Mouse (Mus musculus): ENCODE data around the gene Ak6.

Ak6 gene

DNA sequence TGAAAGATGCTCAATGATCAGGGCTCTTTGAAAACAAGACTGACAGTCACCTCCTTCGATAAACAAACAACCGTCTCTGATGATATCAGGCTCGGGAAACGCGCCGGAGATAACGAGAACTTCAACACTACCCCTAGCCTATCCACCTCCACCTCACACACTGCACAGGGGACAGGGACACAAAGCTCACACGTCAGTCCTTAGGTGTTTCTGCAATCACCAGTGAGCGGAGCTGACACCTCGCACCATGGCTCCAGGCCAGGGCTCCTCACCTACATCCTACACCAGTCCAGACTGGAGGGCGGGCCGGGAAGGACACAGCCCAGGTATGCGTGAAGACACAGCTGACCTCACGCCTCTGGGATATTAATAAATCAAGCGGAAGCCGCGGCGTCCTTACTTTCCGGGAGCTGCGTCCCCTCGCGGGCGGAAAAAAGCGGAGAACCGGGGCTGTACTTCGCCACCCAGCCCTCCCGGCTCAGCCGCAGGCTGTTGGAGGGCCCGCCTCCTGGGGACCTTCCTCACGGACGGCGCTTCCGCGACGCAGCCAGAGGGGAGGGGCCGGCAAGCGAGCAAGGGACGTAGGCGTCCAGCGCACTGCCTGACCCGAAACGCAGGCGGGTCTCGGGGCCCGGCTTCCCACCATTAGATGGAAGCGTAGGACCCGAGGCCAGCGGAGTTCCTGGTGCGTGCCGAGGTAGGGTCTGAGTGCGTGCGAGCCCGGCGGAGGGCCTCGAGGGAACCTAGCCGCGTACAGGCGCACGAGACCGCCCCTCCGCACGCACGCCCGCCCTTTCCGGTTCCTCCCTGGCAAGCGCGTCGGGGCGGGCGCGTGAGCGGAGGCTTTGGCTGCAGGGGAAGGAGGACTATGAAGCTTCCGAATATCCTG lies at the start of gene Ak6, which contains the start of gene Rad17:
TSS of gene Ak6 (plus strand) at position 430 of the 889 bp plus-strand sequence.
TSS of gene Rad17 (minus strand) at position 502 of the 889 bp plus-strand sequence.
- DNase-seq (ENCODE audit: extremely low read depth, low read depth, low spot score): peak; percentile 40

DNA sequence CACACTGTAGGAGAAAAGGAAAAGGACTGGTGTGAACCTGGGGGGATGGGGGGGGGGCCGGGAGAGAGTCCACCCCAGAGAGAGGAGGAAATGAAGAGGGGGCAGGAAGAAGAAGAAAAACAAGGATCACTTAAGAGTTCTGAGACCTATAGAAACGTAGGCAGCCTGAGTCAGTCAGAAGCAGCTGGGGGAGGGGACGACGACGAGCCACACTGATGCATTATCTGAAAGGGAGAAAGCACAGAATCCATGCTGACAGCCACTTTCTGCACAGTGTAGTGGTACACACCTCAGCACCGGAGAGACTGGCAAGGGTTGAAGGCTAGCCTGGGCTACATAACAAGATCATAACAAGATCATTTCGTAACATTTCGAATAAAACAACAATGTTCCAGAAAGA lies 49.7 kb upstream of the Ak6 start:
- DNase-seq (ENCODE audit: extremely low read depth, low read depth, low spot score): no peak

DNA sequence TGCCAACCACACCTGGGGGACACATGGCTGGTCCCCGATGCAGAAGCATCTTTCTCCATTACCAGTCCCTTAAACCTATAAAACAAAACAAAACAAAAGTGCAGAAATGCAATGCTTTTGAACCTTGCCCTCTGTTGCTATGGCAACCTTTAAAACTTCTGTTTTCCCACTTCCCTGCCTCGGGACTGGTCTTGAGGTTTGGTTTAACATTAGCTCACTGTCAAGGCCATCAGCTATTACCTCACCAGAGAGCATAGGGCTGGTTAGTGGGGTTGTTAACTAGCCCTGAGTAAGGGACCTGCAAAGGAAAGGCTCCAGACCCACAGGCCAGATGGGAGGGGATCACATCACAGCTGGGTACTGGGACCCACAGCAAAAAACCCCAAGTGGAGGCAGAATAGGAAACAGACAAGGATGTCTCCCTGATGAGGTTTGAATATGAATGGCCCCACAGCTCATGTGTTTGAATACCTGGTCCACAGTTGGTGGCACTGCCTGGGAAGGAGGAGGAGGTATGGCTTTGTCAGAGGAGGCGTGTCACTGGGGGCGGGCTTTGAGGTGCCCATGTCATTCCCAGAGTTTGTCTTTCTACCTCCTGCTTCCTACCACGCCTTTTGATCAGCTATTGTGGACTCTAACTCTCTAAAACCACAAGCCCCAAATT lies 48.4 kb upstream of the Ak6 start:
- DNase-seq (ENCODE audit: extremely low read depth, low read depth, low spot score): no peak

DNA sequence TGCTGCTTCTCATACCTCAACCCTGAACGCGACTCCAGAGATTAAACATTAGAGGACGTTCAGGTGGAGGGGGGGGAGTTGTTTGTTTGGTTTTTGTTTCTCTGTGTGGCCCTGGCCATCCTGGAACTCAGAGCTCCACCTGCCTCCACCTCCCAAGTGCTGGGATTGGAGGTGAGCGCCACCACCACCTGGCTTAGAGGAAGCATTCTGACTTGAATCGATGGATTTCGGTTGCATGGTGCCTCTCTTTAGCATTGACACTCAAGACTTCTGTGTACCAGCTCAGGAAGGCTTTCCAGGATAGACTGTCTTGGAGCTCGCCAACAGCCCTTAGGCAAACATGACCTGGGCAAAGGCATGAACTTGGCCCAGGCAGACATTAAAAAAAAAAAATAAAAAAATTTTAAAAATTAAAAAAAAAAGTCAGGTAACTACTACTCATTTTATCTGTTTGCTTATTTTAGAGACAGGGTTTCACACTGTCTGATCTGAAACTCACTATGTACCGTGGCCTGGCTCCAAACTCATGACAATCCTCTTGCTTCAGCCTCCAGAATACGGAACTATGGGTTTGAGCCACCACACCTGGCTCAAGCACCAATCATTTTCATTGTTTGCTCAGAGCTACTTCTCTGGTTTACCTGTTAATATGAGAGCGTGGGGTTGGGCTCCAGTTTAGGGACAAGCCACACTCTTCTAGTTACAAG lies 47.6 kb upstream of the Ak6 start:
- no peak for DNase-seq (ENCODE audit: extremely low read depth, low read depth, low spot score)

DNA sequence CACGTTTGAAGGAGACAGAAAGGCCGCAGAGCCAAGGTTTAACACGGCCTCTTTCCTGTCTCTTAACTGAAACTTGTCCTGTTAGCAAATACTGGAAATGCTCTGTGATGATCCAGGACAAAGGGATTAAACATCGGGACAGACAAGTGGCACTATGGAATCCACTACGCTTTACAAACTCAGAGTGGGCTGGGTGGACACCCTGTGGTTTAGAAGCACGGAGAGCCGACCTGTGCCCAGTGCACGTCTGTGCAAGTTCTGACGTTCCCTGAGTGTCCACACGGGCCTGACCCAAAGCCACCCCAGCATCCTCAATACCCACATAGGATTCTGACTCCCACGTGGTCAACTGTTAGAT lies 47.1 kb upstream of the Ak6 start:
- no peak for DNase-seq (ENCODE audit: extremely low read depth, low read depth, low spot score)

DNA sequence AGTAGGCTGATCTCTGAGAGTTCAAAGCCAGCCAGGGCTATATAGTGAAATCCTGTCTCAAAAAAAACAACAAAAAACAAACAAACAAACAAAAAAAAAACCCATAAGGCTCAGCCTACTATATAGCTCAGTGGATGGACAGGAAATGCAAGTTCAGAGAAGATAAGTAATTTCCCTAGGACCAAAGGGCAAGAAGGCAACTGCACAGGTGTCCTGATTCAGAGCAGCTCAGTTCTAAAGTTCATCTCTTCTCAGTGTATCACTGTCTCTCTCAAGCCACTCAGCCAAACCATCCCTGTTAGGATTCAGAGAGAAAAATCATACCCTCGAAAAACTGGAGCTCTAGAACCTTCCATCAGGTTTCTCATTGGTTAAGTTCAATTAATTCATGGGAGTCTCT lies 44.9 kb upstream of the Ak6 start:
- DNase-seq (ENCODE audit: extremely low read depth, low read depth, low spot score): no peak

DNA sequence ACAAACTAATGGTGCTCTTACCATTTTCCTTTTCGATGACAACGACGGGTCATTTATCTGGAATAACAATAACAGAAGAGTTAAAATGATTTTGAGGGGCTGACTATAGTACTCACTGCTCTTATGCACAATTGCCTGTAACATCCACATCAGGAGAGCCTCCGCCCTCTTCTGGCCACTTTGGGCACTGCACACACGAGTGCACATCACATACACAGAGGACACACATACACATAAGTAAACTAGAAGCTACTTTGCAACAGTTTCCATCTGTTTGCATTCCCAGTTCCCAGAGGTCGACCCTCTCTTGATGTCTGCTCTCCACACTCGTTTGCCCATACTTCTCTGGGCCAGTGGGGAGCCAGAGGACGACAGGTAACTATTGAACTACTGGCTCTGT lies 43.0 kb upstream of the Ak6 start:
- DNase-seq (ENCODE audit: extremely low read depth, low read depth, low spot score): no peak

DNA sequence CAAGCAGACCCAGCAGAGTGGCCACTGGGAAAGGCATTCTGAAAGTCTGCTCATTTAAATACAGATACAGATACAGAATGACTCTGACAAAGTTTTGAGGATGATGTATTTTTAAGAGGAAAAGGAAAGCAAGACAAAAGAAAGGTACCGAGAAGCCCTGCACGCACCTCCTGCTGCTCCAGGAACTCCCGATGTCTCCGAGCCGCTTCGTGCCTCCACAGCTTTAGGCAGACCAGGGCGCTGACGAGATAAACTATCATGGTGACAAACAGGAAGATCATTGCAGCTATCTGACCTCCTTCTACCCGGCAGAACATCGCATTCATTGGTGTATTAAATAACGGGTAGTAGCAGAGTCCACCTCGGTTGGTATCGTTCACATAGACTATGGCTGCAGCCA lies 39.5 kb upstream of the Ak6 start:
- no peak for DNase-seq (ENCODE audit: extremely low read depth, low read depth, low spot score)

DNA sequence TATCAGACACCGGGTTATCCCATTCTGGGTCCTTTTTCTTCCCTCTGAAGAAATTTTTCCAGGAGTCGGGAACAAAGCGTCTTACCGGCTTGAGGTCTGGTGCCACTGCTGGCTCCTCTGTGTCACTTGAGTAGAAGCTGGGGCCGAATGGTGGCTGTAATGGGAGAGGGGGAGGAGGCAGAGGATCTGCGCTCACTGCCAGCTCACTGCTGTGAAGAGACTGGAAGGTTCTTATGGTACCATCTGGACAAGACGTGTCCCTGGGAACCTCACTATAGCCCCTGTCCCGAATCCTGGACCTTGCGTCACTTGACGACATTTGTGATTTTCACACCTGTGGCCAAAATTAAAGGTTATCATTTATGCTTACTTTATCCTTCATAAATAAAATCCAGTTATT lies 38.5 kb upstream of the Ak6 start:
- DNase-seq (ENCODE audit: extremely low read depth, low read depth, low spot score): no peak

DNA sequence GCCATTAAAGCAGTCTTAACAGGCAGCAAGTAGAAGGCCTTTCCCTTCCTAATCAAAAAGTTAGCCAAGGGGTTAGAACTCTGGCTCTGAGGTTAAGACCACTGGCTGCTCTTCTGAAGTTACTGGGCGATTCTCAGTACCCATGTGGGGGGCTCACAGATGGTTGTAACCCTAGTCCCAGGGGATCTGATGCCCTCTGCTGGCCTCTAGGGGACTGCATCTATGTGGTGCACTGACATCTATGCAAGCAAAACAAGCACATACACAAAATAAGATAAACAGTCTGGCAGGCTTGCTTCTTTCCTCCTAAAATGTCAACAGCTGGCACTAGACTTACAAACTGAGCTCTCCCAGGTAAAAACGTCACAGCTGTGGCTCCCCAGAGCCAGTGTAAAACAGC lies 37.9 kb upstream of the Ak6 start:
- DNase-seq (ENCODE audit: extremely low read depth, low read depth, low spot score): no peak

DNA sequence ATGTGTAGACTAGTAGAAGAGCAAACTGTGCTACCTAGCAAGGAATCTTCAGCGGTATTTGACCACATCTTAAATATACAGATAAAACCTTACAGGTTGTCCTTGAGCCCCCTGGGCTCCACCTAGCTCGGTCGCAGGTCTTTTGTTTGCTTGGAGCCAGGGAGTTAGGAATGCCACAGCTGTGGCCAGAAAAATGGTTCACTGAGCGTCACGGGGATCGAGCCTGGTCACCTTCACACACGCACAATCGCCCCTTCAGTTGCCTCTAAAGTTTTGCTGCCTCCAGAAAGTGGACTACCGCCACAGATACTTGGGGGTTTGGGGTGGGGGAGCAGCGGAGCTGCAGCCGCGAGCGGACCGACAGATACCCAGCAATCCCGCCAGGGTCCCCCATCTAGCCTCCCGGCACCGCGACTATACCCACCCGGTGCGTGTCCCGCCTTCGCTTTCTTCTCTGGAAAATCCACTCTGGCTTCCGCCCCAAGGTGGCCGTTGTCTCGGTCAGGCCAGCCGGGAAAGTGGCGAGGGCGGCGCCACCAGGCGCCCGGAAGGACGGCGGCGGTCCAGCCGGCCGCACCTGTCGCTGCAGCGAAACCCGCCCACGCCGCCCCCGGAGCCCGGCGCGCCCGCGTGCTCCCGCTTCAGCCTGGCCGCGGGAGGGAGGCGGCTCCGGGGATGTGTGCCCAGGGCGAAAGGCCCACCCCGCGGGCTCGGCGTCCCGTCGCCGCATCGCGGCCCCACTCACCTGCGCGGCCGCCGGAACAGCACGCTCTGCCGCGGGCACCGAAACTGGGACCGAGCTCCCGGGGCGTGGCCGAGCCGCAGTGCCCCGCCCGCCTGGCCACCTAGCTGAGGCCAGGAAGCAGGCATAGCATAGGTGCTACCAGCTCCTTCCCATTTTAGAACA lies 34.3 kb upstream of the Ak6 start, which contains the start of gene Marveld2:
TSS of gene Marveld2 (minus strand) at position 791 of the 907 bp plus-strand sequence.
- DNase-seq (ENCODE audit: extremely low read depth, low read depth, low spot score): no peak

DNA sequence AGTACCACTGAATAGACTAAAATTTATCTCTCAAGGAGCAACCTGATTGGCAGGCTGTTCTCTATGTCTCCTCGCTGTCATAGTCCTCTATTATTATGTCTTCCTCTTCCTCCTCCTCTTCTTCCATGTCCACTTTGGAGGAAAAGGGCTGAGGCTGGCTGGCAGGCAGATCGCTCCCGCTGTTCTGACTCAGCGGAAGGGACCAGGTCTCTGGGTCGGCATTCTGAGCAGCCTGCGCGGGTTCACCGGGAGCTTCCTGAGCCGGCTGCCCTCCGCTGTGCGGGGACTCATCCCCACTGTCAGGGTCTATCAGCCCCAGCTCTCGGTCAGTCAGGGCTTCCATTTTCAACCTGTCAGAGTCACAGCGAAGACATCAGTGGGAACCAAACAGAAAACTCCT lies 33.2 kb upstream of the Ak6 start:
- no peak for DNase-seq (ENCODE audit: extremely low read depth, low read depth, low spot score)

DNA sequence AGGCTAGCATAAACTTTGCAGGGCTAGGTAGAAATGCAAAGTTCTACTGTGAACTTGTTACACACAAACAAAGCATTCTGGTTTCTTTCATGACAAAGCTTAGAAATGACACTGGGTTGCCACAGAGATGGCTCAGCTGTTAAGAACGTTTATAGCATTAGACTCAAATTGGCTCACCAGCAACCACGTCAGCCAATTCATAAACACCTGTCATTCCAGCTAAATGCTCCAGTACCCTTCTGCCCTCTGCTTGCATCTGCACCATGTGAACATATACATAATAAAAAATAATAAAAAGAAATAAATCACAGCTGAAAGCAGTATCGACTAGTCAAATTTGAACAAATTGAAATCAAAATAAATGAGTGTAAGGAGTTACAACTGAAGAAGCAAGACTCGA lies 28.5 kb upstream of the Ak6 start:
- no peak for DNase-seq (ENCODE audit: extremely low read depth, low read depth, low spot score)

DNA sequence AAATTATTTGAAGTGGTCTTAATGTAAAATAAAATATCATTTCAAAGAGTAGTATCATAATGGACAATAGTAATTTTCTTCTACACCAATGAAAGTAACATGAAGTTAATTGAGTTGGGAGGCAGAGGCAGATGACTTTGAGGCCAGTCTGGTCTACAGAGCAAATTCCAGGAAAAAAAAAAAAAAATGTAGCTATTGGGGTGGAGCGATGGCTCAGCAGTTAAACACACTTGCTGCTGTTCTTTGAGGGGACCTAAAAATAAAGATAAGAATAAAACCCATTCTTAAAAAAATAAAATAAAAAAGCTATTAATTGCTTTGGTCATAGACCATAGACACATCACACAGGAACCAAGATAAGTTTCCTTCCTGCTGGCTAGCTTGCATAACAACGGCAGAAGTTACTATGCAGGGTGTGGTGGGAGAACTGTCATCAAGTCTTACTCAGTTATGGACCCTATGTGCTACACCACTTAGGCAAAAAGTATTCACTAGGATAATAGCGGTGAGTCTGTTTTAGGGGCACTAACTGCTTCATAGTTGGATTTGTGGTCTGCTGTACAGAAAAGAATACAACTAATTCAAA lies 16.6 kb upstream of the Ak6 start:
- no peak for DNase-seq (ENCODE audit: extremely low read depth, low read depth, low spot score)

DNA sequence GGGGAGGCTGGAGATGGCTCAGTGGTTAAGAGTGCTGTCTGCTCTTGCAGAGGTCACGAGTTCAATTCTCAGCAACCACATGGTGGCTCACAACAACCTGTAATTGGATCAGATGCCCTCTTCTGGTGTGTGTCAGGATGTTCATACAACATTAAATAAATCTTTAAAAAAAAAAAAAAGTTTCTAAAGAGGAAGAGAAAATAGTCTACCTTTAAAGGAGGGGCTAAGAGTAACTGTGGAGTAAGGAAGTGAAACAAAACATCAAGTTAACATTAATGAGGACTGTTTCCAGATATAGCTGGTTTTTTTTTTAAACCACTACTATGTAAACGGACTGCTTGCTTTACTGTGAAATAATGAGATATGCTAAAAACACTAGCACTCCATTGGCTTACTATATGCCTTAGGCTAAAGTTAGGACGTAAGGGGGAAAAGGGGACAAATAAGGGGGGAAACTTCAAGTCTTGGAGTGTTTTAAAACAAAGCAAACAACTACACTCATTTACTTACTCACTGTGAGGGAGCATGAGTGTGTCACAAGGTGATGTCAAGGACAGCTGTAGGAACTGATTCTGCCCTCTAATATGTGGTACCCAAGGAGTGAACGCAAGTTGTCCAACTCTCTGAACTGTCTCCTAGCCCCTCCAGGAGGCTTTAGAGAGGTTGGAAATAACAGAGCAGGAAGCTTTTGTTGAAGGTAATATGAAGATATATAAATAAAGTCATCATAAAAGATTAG lies 8.1 kb upstream of the Ak6 start:
- DNase-seq (ENCODE audit: extremely low read depth, low read depth, low spot score): no peak

DNA sequence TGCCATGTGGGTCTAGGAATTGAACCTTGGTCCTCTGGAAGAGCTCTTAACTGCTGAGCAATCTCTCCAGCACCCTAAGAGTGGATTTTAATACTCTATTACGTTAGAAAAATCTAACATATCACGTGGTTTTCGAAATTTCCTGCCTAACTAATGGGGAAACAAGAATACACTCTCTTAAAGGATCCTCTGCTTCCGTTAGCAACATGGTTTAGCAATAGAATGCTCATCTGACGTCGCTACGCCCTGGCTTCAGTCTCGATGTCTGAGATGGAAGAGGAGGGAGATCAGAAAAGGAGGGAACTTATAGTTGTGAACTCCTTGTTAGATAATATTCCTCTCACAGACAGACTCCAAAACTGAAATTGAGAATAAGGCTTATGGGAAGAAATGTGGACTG lies 2.6 kb upstream of the Ak6 start:
- no peak for DNase-seq (ENCODE audit: extremely low read depth, low read depth, low spot score)

DNA sequence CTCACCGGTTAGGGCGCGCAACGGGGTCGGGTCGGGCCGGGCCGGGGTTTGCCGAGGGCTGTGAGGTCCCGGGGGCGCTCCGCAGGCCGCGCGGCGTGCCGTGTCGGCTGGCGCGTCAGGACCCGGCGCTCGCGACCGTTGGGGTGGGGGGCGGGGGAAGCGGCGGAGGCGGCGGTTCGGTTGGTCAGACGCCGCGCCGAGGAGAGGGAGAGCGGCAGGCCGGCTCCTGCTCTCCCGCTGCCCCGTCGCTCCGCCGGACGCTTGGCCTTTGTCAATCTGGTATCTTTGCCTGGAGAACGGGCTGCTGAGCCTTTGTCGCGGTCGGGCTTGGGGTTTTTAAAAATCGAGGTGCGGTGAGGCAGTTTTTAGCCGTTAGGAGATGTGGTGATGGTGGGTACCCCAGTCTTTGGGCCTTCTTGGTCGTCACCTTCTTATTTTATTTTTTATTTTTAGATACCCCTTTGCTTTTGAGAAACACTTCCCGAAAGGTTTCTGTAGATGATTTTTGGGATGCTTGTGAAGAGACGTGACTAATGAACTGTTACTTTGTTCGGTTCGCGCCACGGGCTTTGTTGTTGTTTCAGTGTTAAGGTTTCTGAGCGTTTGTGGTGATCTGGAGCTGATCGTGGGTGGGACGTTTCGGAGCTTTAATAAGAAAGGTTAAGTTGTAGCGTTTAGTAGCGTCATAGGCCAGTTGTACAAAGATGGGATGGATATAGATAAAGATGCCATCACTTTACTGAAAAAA lies 834 bp downstream of the Ak6 start, which contains the start of gene Taf9:
TSS of gene Taf9 (plus strand) at position 141 of the 748 bp plus-strand sequence.
- DNase-seq (ENCODE audit: extremely low read depth, low read depth, low spot score): no peak

DNA sequence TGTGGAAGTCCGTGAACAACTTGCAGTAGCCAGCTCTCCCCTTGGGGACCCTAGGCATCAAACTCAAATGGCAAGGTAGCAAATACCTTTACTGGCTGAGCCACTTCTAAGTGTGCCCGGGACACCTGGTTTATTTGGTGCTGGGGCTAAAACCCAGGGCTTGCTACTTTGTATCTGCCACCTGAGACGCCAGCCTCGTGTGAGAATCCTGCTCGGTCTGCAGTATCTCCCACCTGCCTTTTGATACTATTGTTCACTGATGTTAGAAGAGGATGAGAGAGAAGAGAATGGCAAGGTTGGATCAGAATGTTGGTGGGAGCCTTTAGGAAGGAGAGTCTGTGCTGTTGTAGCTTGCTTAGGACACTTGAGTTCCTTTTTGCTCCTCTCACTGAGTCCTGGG lies 7.3 kb downstream of the Ak6 start:
- DNase-seq (ENCODE audit: extremely low read depth, low read depth, low spot score): no peak

Measured in fat pad, adult 2 months (tissue).